Mouse (Mus musculus) liver, embryonic 16.5 days (tissue): ENCODE measurements around the gene Zfp597. TPM values are rescaled to one million over a fixed set of nuclear protein-coding genes. Genes with fewer than 3 reads are reported as not detected.
A peak's percentile ranks its signal among the peaks of the same experiment; 100 is the strongest.

Source experiments
- ATAC-seq: fragments of 200-750 bp; cut with Nextera tagmentation; 2 replicates; pipeline ENCODE4 v1.8.0; 2017; ENCODE audit warnings: low read depth, mild to moderate bottlenecking, moderate number of reproducible peaks, moderate library complexity
- H3K27ac ChIP-seq: fragments of 300-500 bp; sonication (generic); 2 replicates; pipeline ENCODE4 v1.5.1; 2014; ENCODE audit warnings: mild to moderate bottlenecking, low read length
- H3K27me3 ChIP-seq: fragments of 300-500 bp; sonication (generic); 2 replicates; pipeline ENCODE4 v1.6.1; 2014; ENCODE audit warnings: low read depth, low read length, mixed read lengths; ENCODE audit not compliant: control insufficient read depth, insufficient read depth
- H3K36me3 ChIP-seq: fragments of 300-500 bp; sonication (generic); 2 replicates; pipeline ENCODE4 v1.6.1; 2014; ENCODE audit warnings: mild to moderate bottlenecking; ENCODE audit not compliant: control insufficient read depth, insufficient read depth
- H3K4me1 ChIP-seq: fragments of 300-500 bp; sonication (generic); 2 replicates; pipeline ENCODE4 v1.6.1; 2014; ENCODE audit warnings: low read depth, low read length, mixed read lengths; ENCODE audit not compliant: control insufficient read depth
- H3K4me2 ChIP-seq: fragments of 300-500 bp; sonication (generic); 2 replicates; pipeline ENCODE4 v1.6.1; 2014; ENCODE audit warnings: low read depth, low read length, mixed read lengths
- H3K4me3 ChIP-seq: fragments of 300-500 bp; sonication (generic); 2 replicates; pipeline ENCODE4 v1.5.1; 2014; ENCODE audit warnings: low read depth, mild to moderate bottlenecking, low read length
- H3K9ac ChIP-seq: fragments of 300-500 bp; sonication (generic); 2 replicates; pipeline ENCODE4 v1.6.1; 2014; ENCODE audit warnings: low read depth, low read length
- H3K9me3 ChIP-seq: fragments of 300-500 bp; sonication (generic); replicated peaks from 2 replicates; pipeline ENCODE4 v1.6.1; 2016; ENCODE audit warnings: low read length; ENCODE audit not compliant: control insufficient read depth
- WGBS: fragments of 180-500 bp; shearing (Covaris S2); extraction: QIAGEN DNeasy Blood & Tissue Kit; methylation state at CpG from one replicate; pipeline ENCODE4 v1.1.7; 2014; ENCODE audit not compliant: insufficient replicate concordance; 5-methylcytosine and 5-hydroxymethylcytosine counted together
- polyA plus RNA-seq: library from polyadenylated mRNA; unstranded; fragments of >200 nt; fragmentation: Nextera tagmentation; extraction: Ambion mirVana; gene quantifications from 2 replicates; pipeline ENCODE4 v1.2.1, GENCODE M21; 2015

Gene Zfp597
- polyA plus RNA-seq, 1 experiment from 2014 or later: 2.2 TPM

GRCm38 (mm10) chr16:3848416-3848815 lies 35.9 kb downstream of the Zfp597 start:
- Histone ChIP-seq H3K36me3 (no peaks in the 10 kb centered on the region), H3K4me1 (peaks cover 12% of the 10 kb centered on the region), H3K27ac (no peak overlapping the region), H3K27me3 (no peaks in the 10 kb centered on the region), H3K9me3 (no peaks in the 10 kb centered on the region), H3K4me3 (no peak overlapping the region), H3K4me2 (no peak overlapping the region), H3K9ac (no peak overlapping the region)
- 68% methylated on average over 3 of the region's 3 CpGs for WGBS
- ATAC-seq: no peak

DNA sequence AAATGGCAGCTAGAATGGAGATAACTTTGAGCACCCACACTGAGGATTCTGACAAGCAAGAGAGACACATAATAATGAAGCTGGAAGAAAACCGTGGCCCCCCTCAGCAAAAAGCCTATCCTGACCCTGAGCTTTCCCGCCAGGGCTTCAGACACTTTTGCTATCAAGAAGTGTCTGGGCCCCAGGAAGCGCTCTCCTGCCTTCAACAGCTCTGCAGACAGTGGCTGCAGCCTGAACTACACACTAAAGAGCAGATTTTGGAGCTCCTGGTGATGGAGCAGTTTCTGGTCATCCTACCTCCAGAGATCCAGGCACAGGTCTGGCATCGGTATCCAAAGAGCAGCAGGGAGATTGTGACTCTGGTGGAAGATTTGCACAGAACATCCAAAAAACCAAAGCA lies 36.5 kb downstream of the Zfp597 start:
- Histone ChIP-seq H3K9me3 (no peaks in the 10 kb centered on the region), H3K36me3 (no peaks in the 10 kb centered on the region), H3K27ac (no peak overlapping the region), H3K4me3 (peak overlapping the region; percentile 79), H3K4me1 (peaks cover 12% of the 10 kb centered on the region), H3K4me2 (peak overlapping the region; percentile 86), H3K9ac (peak overlapping the region; percentile 2), H3K27me3 (no peaks in the 10 kb centered on the region)
- 69% methylated on average over 4 of the region's 4 CpGs for WGBS
- ATAC-seq: no peak

DNA sequence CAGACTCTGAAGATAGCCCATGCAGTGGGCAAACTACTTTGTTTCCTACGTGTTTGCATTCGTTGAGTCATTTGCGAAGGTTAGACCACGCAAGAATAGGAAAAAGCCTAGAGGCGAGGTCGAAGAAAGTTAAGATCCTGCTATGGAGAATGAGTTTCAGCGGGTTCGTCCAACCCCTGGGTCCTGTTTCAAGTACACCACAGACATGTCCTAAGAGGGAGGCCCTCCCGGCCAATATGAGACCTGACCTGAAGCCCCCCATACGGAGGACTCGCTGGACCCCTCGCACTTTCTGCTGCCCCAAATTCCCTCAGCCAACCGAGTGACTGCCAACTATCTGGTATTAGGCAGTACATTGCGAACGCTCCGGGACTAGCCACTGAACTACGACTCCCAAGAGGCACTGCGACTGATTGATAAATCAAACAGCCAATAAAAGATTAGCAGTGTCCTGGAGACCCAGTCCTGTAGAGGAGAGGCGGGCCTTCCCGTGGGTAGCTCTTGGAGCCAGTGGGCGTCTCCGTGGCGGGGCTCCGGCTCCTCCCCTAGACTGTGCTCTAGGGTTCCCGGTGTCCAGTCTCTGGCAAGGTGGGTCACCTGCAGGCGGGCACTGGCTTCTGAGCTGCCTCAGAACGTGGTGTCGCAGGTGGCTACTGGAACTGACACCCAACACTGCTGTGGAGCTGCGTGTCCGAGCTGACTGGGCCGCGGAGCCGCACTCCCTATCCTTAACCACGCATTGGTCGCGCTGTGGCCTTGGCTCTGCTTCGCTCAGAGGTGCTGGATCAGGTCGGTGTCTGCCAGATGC lies 37.4 kb downstream of the Zfp597 start, which contains the start of gene Zfp174:
TSS of gene Zfp174 (plus strand) at position 558 of the 808 bp plus-strand sequence.
- Histone ChIP-seq H3K36me3 (no peaks in the 10 kb centered on the region), H3K27ac (peak within 1 kb of the TSS; percentile 65), H3K4me2 (peak within 1 kb of the TSS; percentile 86), H3K4me1 (peaks cover 12% of the 10 kb centered on the region), H3K4me3 (peak within 1 kb of the TSS; percentile 79), H3K9ac (peak within 1 kb of the TSS; percentile 79), H3K9me3 (no peaks in the 10 kb centered on the region), H3K27me3 (no peaks in the 10 kb centered on the region)
- 3% methylated on average over 38 of the region's 38 CpGs for WGBS
- ATAC-seq: peak; percentile 99

- H3K36me3 ChIP-seq: no peaks in the 10 kb centered on the region
- H3K9ac ChIP-seq: no peak overlapping the region
- H3K9me3 ChIP-seq: no peaks in the 10 kb centered on the region
- 44% methylated on average over 1 of the region's 1 CpGs for WGBS
- ATAC-seq: no peak
- H3K4me1 ChIP-seq: peaks cover 12% of the 10 kb centered on the region
- H3K27ac ChIP-seq: no peak overlapping the region; the same call in 1 of the 2 replicates
- no peak overlapping the region for H3K4me3 ChIP-seq
- no peaks in the 10 kb centered on the region for H3K27me3 ChIP-seq
- no peak overlapping the region for H3K4me2 ChIP-seq
Observed at GRCm38 (mm10) chr16:3843796-3844195, 40.6 kb downstream of the Zfp597 start.

- ATAC-seq: no peak
- Histone ChIP-seq H3K27me3 (no peaks in the 10 kb centered on the region), H3K36me3 (no peaks in the 10 kb centered on the region), H3K4me1 (peaks cover 12% of the 10 kb centered on the region), H3K9ac (no peak overlapping the region), H3K9me3 (no peaks in the 10 kb centered on the region), H3K4me3 (no peak overlapping the region), H3K27ac (peak overlapping the region; percentile 8; the same call in 1 of the 2 replicates), H3K4me2 (no peak overlapping the region)
- WGBS: 21% methylated on average over 4 of the region's 4 CpGs
Observed at GRCm38 (mm10) chr16:3842989-3843388, 41.4 kb downstream of the Zfp597 start.

GRCm38 (mm10) chr16:3839157-3839885 lies 45.0 kb downstream of the Zfp597 start:
- Histone ChIP-seq H3K36me3 (no peaks in the 10 kb centered on the region), H3K9ac (no peak overlapping the region), H3K4me2 (no peak overlapping the region), H3K27ac (no peak overlapping the region), H3K9me3 (no peaks in the 10 kb centered on the region), H3K4me3 (no peak overlapping the region), H3K27me3 (no peaks in the 10 kb centered on the region), H3K4me1 (no peaks in the 10 kb centered on the region)
- WGBS: 48% methylated on average over 17 of the region's 17 CpGs
- no peak for ATAC-seq

GRCm38 (mm10) chr16:3835461-3835860 lies 48.9 kb downstream of the Zfp597 start:
- H3K4me2 ChIP-seq: no peak overlapping the region
- no peak overlapping the region for H3K27ac ChIP-seq
- no peaks in the 10 kb centered on the region for H3K4me1 ChIP-seq
- H3K27me3 ChIP-seq: no peaks in the 10 kb centered on the region
- no peaks in the 10 kb centered on the region for H3K9me3 ChIP-seq
- no peak overlapping the region for H3K9ac ChIP-seq
- ATAC-seq: no peak
- H3K4me3 ChIP-seq: no peak overlapping the region
- no peaks in the 10 kb centered on the region for H3K36me3 ChIP-seq
- WGBS: 60% methylated on average over 2 of the region's 2 CpGs

DNA sequence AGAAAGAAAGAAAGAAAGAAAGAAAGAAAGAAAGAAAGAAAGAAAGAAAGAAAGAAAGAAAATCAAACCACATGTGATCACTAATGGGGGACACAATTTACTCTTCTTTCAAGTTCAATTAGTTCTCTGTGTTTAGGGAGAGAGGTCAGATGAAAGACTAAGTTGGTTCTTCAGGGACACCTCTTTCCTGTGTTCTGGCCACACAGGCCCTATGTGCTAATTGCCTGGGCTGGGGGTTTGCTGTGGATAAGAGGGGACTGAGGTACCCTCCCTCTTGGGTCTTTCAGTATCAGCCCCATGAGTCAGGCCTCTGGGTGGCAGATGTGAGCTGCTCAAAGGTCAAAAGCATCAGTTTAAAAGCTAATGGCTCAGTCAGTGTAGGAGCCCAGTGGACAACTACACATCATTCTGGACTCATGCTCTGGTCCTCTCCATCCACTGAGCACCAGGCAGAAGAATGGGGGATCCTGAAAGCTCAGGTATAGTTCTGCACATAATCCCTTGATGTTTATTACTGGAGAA lies 53.7 kb downstream of the Zfp597 start, which contains the start of gene Olfr15:
TSS of gene Olfr15 (plus strand) at position 291 of the 522 bp plus-strand sequence.
- Histone ChIP-seq H3K9ac (no peak within 1 kb of the TSS), H3K9me3 (no peaks in the 10 kb centered on the region), H3K27me3 (no peaks in the 10 kb centered on the region), H3K4me3 (no peak within 1 kb of the TSS), H3K4me2 (no peak within 1 kb of the TSS), H3K4me1 (no peaks in the 10 kb centered on the region), H3K36me3 (no peaks in the 10 kb centered on the region), H3K27ac (no peak within 1 kb of the TSS)
- ATAC-seq: no peak

GRCm38 (mm10) chr16:3829727-3830126 lies 54.6 kb downstream of the Zfp597 start:
- Histone ChIP-seq H3K27ac (no peak overlapping the region), H3K9me3 (no peaks in the 10 kb centered on the region), H3K4me2 (no peak overlapping the region), H3K27me3 (no peaks in the 10 kb centered on the region), H3K9ac (no peak overlapping the region), H3K4me1 (no peaks in the 10 kb centered on the region), H3K4me3 (no peak overlapping the region), H3K36me3 (no peaks in the 10 kb centered on the region)
- ATAC-seq: no peak
- 50% methylated on average over 2 of the region's 2 CpGs for WGBS
